Mouse (Mus musculus) E14TG2a.4 (cell line): ENCODE data around the gene Sp100.
A peak's percentile ranks its signal among the peaks of the same experiment; 100 is the strongest.

ENCODE experiments used
- H3K27me3 ChIP-seq: 2 replicates; pipeline ENCODE4 v1.6.1; 2014; ENCODE audit warnings: low read length, control low read depth; ENCODE audit not compliant: insufficient read depth
- H3K36me3 ChIP-seq: 2 replicates; pipeline ENCODE4 v1.6.1; 2014; ENCODE audit warnings: low read length, control low read depth; ENCODE audit not compliant: insufficient read depth
- H3K4me1 ChIP-seq: replicated peaks from 2 replicates; pipeline ENCODE4 v1.6.1; 2014; ENCODE audit warnings: low read depth, low read length, control low read depth
- H3K4me3 ChIP-seq: replicated peaks from 2 replicates; pipeline ENCODE4 v1.5.1; 2014; ENCODE audit warnings: mild to moderate bottlenecking, low read length
- H3K9me3 ChIP-seq: 2 replicates; pipeline ENCODE4 v1.6.1; 2014; ENCODE audit warnings: low read length, control low read depth
- CTCF ChIP-seq: conservative IDR thresholded peaks from 2 replicates; pipeline ENCODE4 v1.5.1; 2014; ENCODE audit warnings: low read length
- NANOG ChIP-seq: IDR thresholded peaks from 2 replicates; pipeline ENCODE4 v1.6.1; 2014; ENCODE audit warnings: borderline replicate concordance, low read length, mixed read lengths
- POU5F1 ChIP-seq: IDR thresholded peaks from 2 replicates; pipeline ENCODE4 v1.6.1; 2014; ENCODE audit warnings: low read length, borderline replicate concordance

The Sp100 gene

DNA sequence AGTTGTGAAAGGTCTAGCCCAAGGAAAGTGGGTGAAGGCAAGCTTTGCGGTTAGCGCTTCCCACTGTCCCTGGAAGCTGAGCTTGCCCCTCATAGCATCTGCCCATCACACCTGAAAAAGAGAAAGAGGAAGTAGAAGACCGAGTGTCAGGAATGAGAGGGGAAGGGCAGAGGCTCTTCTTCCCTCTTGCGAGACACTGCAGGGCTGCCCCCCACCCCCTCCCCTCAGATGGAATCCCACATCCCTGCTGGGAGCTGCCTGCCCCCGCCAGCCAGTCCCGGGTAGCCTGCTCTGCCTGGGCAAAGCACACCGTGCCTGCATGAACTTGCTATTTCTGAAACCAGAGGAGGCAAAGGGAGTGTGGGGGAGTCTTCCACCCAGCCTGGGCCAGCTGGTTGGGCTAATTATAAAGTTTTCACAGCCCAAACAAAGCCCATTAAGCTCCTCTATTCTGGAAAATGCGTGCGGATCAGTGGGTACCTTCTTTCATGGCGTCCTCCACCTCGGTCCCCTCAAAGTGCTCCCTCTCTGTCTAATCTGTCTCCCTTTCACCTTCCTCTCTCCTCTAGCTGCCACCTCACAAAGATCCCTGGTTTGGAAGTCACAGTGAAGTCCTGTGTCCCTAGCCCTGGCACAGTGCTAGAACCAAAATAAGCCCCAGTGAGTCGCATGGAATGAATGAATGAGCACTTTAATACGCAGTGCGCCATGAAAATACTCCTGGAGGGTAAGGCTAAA lies 108.6 kb downstream of the Sp100 start:
- H3K4me3 ChIP-seq, result peak overlapping the region; percentile 52

DNA sequence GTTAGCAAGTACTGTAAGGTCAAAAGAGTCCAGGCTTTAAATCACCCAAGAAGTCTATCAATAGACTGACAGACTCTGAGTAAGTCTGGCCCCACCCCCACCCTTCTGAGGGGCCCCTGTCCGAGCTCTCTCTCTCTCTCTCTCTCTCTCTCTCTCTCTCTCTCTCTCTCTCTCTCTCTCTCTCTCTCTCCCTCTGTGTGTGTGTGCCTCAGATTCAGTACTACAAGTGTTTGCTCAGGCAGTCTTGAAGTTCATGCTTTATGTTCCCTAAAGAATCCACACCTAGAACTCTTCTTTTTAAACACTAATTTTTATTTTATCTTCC lies 109.1 kb downstream of the Sp100 start:
- Histone ChIP-seq H3K9me3 (no peaks in the 10 kb centered on the region; the same call in 1 of the 2 replicates), H3K4me1 (peaks cover 15% of the 10 kb centered on the region), H3K4me3 (peak overlapping the region; percentile 52), H3K27me3 (peaks cover 16% of the 10 kb centered on the region), H3K36me3 (no peaks in the 10 kb centered on the region)
- no peak for TF ChIP-seq POU5F1
- no peak for TF ChIP-seq CTCF
- no peak for TF ChIP-seq NANOG

More for the DNA sequence above, 108.6 kb downstream of the Sp100 start:
- peaks cover 15% of the 10 kb centered on the region for H3K4me1 ChIP-seq
- TF ChIP-seq POU5F1, result no peak
- H3K36me3 ChIP-seq, result no peaks in the 10 kb centered on the region
- no peaks in the 10 kb centered on the region; the same call in 1 of the 2 replicates for H3K9me3 ChIP-seq
- H3K27me3 ChIP-seq, result peaks cover 20% of the 10 kb centered on the region
